Mouse (Mus musculus): Measurements from ENCODE around the gene Inppl1. TPM values are rescaled to one million over a fixed set of nuclear protein-coding genes. Genes with fewer than 3 reads are reported as not detected.

Inppl1 gene
- polyA plus RNA-seq, 1 experiment, result 61.7 TPM

DNA sequence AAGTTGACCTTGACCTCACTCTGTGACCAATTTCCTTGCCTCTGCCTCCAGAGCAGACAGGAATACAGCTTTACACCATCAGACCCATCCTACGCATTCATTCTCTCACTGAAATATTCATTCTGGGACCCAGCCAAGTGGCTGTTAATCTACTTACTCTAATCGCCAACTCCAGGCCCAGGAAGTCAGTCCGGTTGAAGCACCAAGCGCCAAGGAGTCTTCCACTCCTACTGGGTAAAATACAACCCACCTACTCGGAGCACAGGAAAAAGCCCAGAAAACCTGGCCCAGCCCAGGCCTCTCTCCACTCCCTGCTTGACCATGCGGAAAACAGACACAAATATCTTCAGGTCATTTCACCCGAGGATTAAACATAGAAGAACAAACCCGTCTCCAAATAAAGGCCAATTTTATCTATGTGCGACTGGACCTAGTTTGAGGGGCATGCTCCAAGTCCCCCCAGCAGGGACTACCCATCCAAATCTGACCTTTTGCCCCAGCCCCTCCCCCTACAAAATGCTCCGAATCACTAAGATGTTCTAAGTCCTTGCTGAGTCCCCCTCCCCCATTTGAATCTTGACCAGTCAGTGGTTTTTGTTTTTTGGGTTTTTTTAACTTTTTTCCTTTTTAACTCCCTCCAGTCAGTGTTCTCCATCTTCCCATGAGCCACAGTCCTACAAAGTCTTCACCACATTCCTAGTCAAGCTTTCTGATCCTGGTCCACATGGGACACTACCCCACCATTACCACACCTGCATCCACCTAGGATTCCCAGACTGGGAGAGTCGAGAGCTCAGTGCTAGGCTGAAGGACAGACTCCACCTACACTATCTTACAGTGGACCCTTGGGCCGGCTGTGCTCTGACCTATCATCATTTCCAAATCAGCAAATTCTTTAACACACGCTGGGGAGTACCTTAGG, 30.5 kb upstream of the Inppl1 start:
- TF ChIP-seq POLR2A (IDR thresholded peaks at IDR 0.05; ENCODE audit: low read depth, low read length), result no peak
- TF ChIP-seq CTCF (IDR thresholded peaks at IDR 0.05; ENCODE audit: borderline replicate concordance, insufficient read depth, low read length), result no peak
- no peaks in the 10 kb centered on the region; the same call in 1 of the 2 replicates for H3K4me1 ChIP-seq (ENCODE audit: control insufficient read depth, insufficient read depth, low read length)
- no peak overlapping the region for H3K4me3 ChIP-seq (ENCODE audit: insufficient read depth, low read length)
- no peak overlapping the region for H3K27ac ChIP-seq (ENCODE audit: insufficient read depth, low read length)

DNA sequence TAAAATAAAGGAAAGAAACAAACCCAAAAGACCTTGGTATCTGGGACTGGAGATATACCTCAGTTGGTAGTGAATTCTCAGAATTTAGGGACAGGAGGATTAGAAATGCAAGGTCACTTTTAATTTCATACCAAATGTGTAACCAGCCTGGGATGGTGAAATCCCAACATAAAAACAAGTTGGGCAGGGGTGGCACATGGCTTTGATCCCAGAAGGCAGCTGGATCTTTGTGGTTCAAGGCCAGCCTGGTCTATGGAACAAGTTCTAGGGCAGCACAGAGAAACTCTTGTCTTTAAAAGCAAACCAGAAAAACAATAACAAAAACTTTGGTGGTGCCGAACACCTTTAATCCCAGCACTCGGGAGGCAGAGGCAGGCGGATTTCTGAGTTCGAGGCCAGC, 29.5 kb upstream of the Inppl1 start:
- TF ChIP-seq CTCF (IDR thresholded peaks at IDR 0.05; ENCODE audit: borderline replicate concordance, insufficient read depth, low read length) (no peak), POLR2A (IDR thresholded peaks at IDR 0.05; ENCODE audit: low read depth, low read length) (no peak)
- no peaks in the 10 kb centered on the region; the same call in 1 of the 2 replicates for H3K4me1 ChIP-seq (ENCODE audit: control insufficient read depth, insufficient read depth, low read length)

GRCm38 (mm10) chr7:101866491-101867265, 28.6 kb upstream of the Inppl1 start:
- Histone ChIP-seq H3K4me1 (ENCODE audit: control insufficient read depth, insufficient read depth, low read length) (no peaks in the 10 kb centered on the region; the same call in 1 of the 2 replicates), H3K4me3 (ENCODE audit: insufficient read depth, low read length) (no peak overlapping the region), H3K27ac (ENCODE audit: insufficient read depth, low read length) (no peak overlapping the region)
- TF ChIP-seq CTCF (IDR thresholded peaks at IDR 0.05; ENCODE audit: borderline replicate concordance, insufficient read depth, low read length) (no peak), POLR2A (IDR thresholded peaks at IDR 0.05; ENCODE audit: low read depth, low read length) (no peak)

More for the DNA sequence above, 29.5 kb upstream of the Inppl1 start:
- H3K4me3 ChIP-seq (ENCODE audit: insufficient read depth, low read length), result no peak overlapping the region
- H3K27ac ChIP-seq (ENCODE audit: insufficient read depth, low read length), result no peak overlapping the region

- Histone ChIP-seq H3K27ac (ENCODE audit: insufficient read depth, low read length) (no peak within 1 kb of the TSS), H3K4me1 (ENCODE audit: control insufficient read depth, insufficient read depth, low read length) (no peaks in the 10 kb centered on the region; the same call in 1 of the 2 replicates), H3K4me3 (ENCODE audit: insufficient read depth, low read length) (no peak within 1 kb of the TSS)
- TF ChIP-seq POLR2A (IDR thresholded peaks at IDR 0.05; ENCODE audit: low read depth, low read length), result no peak
Observed at GRCm38 (mm10) chr7:101863415-101863814, 25.4 kb upstream of the Inppl1 start, which contains the start of gene Anapc15. Gene Anapc15, plus strand, starts transcription at chr7:101863715.

GRCm38 (mm10) chr7:101862291-101862690, 24.3 kb upstream of the Inppl1 start:
- no peak for TF ChIP-seq CTCF (IDR thresholded peaks at IDR 0.05; ENCODE audit: borderline replicate concordance, insufficient read depth, low read length)
- TF ChIP-seq POLR2A (IDR thresholded peaks at IDR 0.05; ENCODE audit: low read depth, low read length), result no peak

DNA sequence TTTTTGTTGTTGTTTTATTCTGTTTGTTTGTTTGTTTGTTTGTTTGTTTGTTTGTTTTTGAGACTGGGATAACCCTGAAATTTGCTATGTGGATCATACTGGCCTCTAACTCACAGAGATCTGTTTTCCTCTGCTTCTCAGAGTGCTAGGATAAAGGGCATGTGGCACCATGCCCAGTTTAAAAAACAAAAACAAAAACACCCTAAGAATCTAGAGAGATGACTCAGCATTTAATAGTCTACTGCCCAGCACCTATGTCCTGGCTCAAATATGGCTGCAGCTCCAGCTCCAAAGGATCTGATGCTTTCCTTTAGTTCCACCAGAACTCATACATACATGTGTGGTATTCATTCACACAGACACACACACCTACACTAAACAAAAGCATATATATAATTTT, 22.9 kb upstream of the Inppl1 start:
- TF ChIP-seq CTCF (IDR thresholded peaks at IDR 0.05; ENCODE audit: borderline replicate concordance, insufficient read depth, low read length), result no peak
- TF ChIP-seq POLR2A (IDR thresholded peaks at IDR 0.05; ENCODE audit: low read depth, low read length), result no peak
- H3K4me3 ChIP-seq (ENCODE audit: insufficient read depth, low read length), result no peak overlapping the region
- no peak overlapping the region for H3K27ac ChIP-seq (ENCODE audit: insufficient read depth, low read length)
- H3K4me1 ChIP-seq (ENCODE audit: control insufficient read depth, insufficient read depth, low read length), result no peaks in the 10 kb centered on the region

More at GRCm38 (mm10) chr7:101862291-101862690, 24.3 kb upstream of the Inppl1 start:
- Histone ChIP-seq H3K27ac (ENCODE audit: insufficient read depth, low read length) (no peak overlapping the region), H3K4me3 (ENCODE audit: insufficient read depth, low read length) (no peak overlapping the region), H3K4me1 (ENCODE audit: control insufficient read depth, insufficient read depth, low read length) (no peaks in the 10 kb centered on the region; the same call in 1 of the 2 replicates)

GRCm38 (mm10) chr7:101858362-101858761, 20.3 kb upstream of the Inppl1 start:
- Histone ChIP-seq H3K27ac (ENCODE audit: insufficient read depth, low read length) (no peak overlapping the region), H3K4me3 (ENCODE audit: insufficient read depth, low read length) (no peak overlapping the region), H3K4me1 (ENCODE audit: control insufficient read depth, insufficient read depth, low read length) (0 out of 2 replicates have a peak, but pooled peaks cover 5% of the 10 kb centered on the region)
- TF ChIP-seq POLR2A (IDR thresholded peaks at IDR 0.05; ENCODE audit: low read depth, low read length) (no peak), CTCF (IDR thresholded peaks at IDR 0.05; ENCODE audit: borderline replicate concordance, insufficient read depth, low read length) (no peak)

GRCm38 (mm10) chr7:101857094-101857493, 19.1 kb upstream of the Inppl1 start, which contains the start of gene Folr2:
Gene Folr2, minus strand, starts transcription at chr7:101857194.
- TF ChIP-seq POLR2A (IDR thresholded peaks at IDR 0.05; ENCODE audit: low read depth, low read length) (no peak), CTCF (IDR thresholded peaks at IDR 0.05; ENCODE audit: borderline replicate concordance, insufficient read depth, low read length) (no peak)
- no peak within 1 kb of the TSS for H3K4me3 ChIP-seq (ENCODE audit: insufficient read depth, low read length)
- no peak within 1 kb of the TSS for H3K27ac ChIP-seq (ENCODE audit: insufficient read depth, low read length)
- H3K4me1 ChIP-seq (ENCODE audit: control insufficient read depth, insufficient read depth, low read length), result 0 out of 2 replicates have a peak, but pooled peaks cover 5% of the 10 kb centered on the region

- no peak overlapping the region for H3K4me3 ChIP-seq (ENCODE audit: insufficient read depth, low read length)
- no peak for TF ChIP-seq POLR2A (IDR thresholded peaks at IDR 0.05; ENCODE audit: low read depth, low read length)
Observed at GRCm38 (mm10) chr7:101853816-101854215, 15.8 kb upstream of the Inppl1 start.

More at GRCm38 (mm10) chr7:101853816-101854215, 15.8 kb upstream of the Inppl1 start:
- H3K4me1 ChIP-seq (ENCODE audit: control insufficient read depth, insufficient read depth, low read length), result 0 out of 2 replicates have a peak, but pooled peaks cover 5% of the 10 kb centered on the region
- H3K27ac ChIP-seq (ENCODE audit: insufficient read depth, low read length), result peak overlapping the region; percentile 99

Data from embryonic fibroblast, embryonic 13.5 days (primary cell).